Mouse (Mus musculus) liver, postnatal 0 days (tissue): ENCODE results near the gene Itfg2.

Source experiments
- CTCF ChIP-seq: sonication (generic); IDR thresholded peaks from 2 replicates; pipeline ENCODE4 v1.5.1; 2016; ENCODE audit warnings: antibody characterized with exemption, low read depth
- EP300 ChIP-seq: IDR thresholded peaks from 2 replicates; pipeline ENCODE4 v1.6.1; 2016; ENCODE audit warnings: antibody characterized with exemption, low read depth, mild to moderate bottlenecking

DNA sequence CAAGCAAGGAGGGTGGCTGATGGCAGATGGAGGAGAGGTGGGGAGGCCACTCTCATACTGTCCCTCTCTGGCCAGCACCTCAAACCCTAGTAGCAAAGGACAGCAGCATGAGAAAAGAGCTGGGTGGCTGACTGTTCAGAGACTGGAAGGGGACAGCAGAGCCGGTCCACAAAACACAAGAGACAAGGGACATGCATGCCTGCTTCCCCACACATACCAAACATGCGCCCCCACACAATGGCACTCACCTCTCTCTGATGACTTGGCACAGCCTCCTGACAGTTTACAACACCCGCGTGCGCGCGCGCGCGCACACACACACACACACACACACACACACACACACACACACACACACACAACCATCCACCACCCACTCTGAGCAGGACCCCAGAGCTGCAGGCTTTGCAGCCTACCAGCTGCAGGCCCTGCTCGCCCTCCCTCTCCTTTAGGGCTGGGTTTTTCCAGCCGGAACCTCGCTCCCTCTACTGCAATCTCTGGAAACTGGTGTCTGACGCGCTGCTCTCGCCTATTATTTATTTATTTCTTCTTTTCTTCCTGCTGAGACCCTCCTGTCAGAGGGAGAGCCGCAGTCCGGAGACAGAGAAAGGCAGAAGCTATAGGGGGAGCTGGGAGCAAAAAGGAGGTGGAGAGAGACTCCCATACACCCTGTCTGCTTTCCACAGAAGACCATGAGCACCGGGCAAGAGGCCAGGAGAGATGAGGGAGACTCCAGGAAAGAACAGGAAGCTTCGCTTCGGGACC, 25.1 kb downstream of the Itfg2 start:
- TF ChIP-seq CTCF = no peak
- TF ChIP-seq EP300 = no peak
